Mouse (Mus musculus): ENCODE data around the gene Upp2.

Gene Upp2

GRCm38 (mm10) chr2:58672520-58672919, 105.4 kb downstream of the Upp2 start:
- DNase-seq (ENCODE audit: low spot score in 2 of 2): no peak

GRCm38 (mm10) chr2:58679968-58680367, 112.9 kb downstream of the Upp2 start:
- no peak for DNase-seq (ENCODE audit: low spot score in 2 of 2)

GRCm38 (mm10) chr2:58680794-58681193, 113.7 kb downstream of the Upp2 start:
- DNase-seq (ENCODE audit: low spot score in 2 of 2): peak; percentile 61 to 69

GRCm38 (mm10) chr2:58681394-58681793, 114.3 kb downstream of the Upp2 start:
- DNase-seq (ENCODE audit: low spot score in 2 of 2): no peak

- DNase-seq (ENCODE audit: low spot score in 2 of 2): no peak
Measured at GRCm38 (mm10) chr2:58697501-58697900, 130.4 kb downstream of the Upp2 start.

GRCm38 (mm10) chr2:58699931-58700330, 132.8 kb downstream of the Upp2 start:
- DNase-seq (ENCODE audit: low spot score in 2 of 2): peak; percentile 62 to 79

- no peak for DNase-seq (ENCODE audit: low spot score in 2 of 2)
Measured at GRCm38 (mm10) chr2:58700354-58700753, 133.3 kb downstream of the Upp2 start.

- DNase-seq (ENCODE audit: low spot score in 2 of 2): no peak
Measured at GRCm38 (mm10) chr2:58701627-58702026, 134.5 kb downstream of the Upp2 start.

GRCm38 (mm10) chr2:58703226-58703625, 136.1 kb downstream of the Upp2 start:
- DNase-seq (ENCODE audit: low spot score in 2 of 2): no peak

- no peak for DNase-seq (ENCODE audit: low spot score in 2 of 2)
Measured at GRCm38 (mm10) chr2:58703646-58704045, 136.5 kb downstream of the Upp2 start.

- DNase-seq (ENCODE audit: low spot score in 2 of 2): no peak
Measured at GRCm38 (mm10) chr2:58704576-58704975, 137.5 kb downstream of the Upp2 start.

GRCm38 (mm10) chr2:58707676-58708075, 140.6 kb downstream of the Upp2 start:
- no peak for DNase-seq (ENCODE audit: low spot score in 2 of 2)

- no peak for DNase-seq (ENCODE audit: low spot score in 2 of 2)
Measured at GRCm38 (mm10) chr2:58710234-58710633, 143.1 kb downstream of the Upp2 start.

GRCm38 (mm10) chr2:58711049-58711448, 144.0 kb downstream of the Upp2 start:
- no peak for DNase-seq (ENCODE audit: low spot score in 2 of 2)

GRCm38 (mm10) chr2:58711491-58711890, 144.4 kb downstream of the Upp2 start:
- no peak for DNase-seq (ENCODE audit: low spot score in 2 of 2)

GRCm38 (mm10) chr2:58711935-58712334, 144.8 kb downstream of the Upp2 start:
- DNase-seq (ENCODE audit: low spot score in 2 of 2): peak; percentile 6 to 15

GRCm38 (mm10) chr2:58717898-58718297, 150.8 kb downstream of the Upp2 start:
- DNase-seq (ENCODE audit: low spot score in 2 of 2): no peak

- peak; percentile 15 to 19 for DNase-seq (ENCODE audit: low spot score in 2 of 2)
Measured at GRCm38 (mm10) chr2:58737192-58737820, 170.2 kb downstream of the Upp2 start.

- DNase-seq (ENCODE audit: low spot score in 2 of 2): no peak
Measured at GRCm38 (mm10) chr2:58741213-58741612, 174.1 kb downstream of the Upp2 start.

GRCm38 (mm10) chr2:58742026-58742425, 174.9 kb downstream of the Upp2 start:
- no peak for DNase-seq (ENCODE audit: low spot score in 2 of 2)

- no peak for DNase-seq (ENCODE audit: low spot score in 2 of 2)
Measured at GRCm38 (mm10) chr2:58743446-58743845, 176.3 kb downstream of the Upp2 start.

GRCm38 (mm10) chr2:58747483-58748229, 180.6 kb downstream of the Upp2 start:
- DNase-seq (ENCODE audit: low spot score in 2 of 2): no peak

- no peak for DNase-seq (ENCODE audit: low spot score in 2 of 2)
Measured at GRCm38 (mm10) chr2:58748296-58748695, 181.2 kb downstream of the Upp2 start.

All from frontal cortex, postnatal 36 days (tissue).